Comparison of ENCODE assay signal across 8 mouse cellular contexts in genomic region chr15:100422899-100423860, GRCm38 (mm10). TPM values are rescaled to one million over a fixed set of nuclear protein-coding genes. Genes with fewer than 3 reads are reported as not detected.
DNase-seq lines count a peak whose midpoint lies in the region; ATAC-seq lines count a peak whose summit lies in the region.

No protein-coding gene starts in this region.

- H3K4me2 ChIP-seq in intestine, embryonic 14.5 days (ENCODE audit: low read length) = peak overlapping the region; percentile 98

- intact Hi-C loops in gastrocnemius, postnatal 14 days (cut with DNase I; ENCODE audit: low total_unique reads) = no loop called here
- intact Hi-C loops in left cerebral cortex, postnatal 14 days (cut with DNase I) = no loop called here

- H3K9ac ChIP-seq in intestine, embryonic 14.5 days (ENCODE audit: low read length) = peak overlapping the region; percentile 87

- peak; percentile 99 for ATAC-seq in intestine, embryonic 14.5 days (replicated peaks; ENCODE audit: low FRiP score, low TSS enrichment, low read depth)

- WGBS in intestine, embryonic 14.5 days = under 1% methylated on average over 65 of the region's 65 CpGs

- H3K36me3 ChIP-seq in intestine, embryonic 14.5 days (ENCODE audit: control insufficient read depth, insufficient read depth, low read length) = no peaks in the 10 kb centered on the region

- peak overlapping the region; percentile 54; the same call in 1 of the 2 replicates for H3K27ac ChIP-seq in intestine, embryonic 14.5 days (ENCODE audit: low read depth)

- DNase-seq in adipocyte (ENCODE audit: low spot score) = peak; percentile 97
- DNase-seq in embryo, embryonic 10 days (ENCODE audit: low spot score) = peak; percentile 93
- DNase-seq in gastrocnemius, postnatal 14 days = peak; percentile 98
- peak; percentile 97 for DNase-seq in intestine, embryonic 14.5 days (ENCODE audit: low spot score)
- peak; percentile 96 for DNase-seq in left cerebral cortex, postnatal 14 days (ENCODE audit: low spot score in 2 of 2)
- DNase-seq in mesoderm, embryonic 11.5 days (ENCODE audit: low read depth, low spot score) = peak; percentile 96
- peak; percentile 94 to 96 for DNase-seq in right cerebral cortex, postnatal 36 days (ENCODE audit: low spot score in 2 of 2)
- DNase-seq in yolk sac, embryonic 10.5 days (ENCODE audit: low spot score) = peak; percentile 96

- peaks cover 17% of the 10 kb centered on the region for H3K27me3 ChIP-seq in intestine, embryonic 14.5 days (replicated peaks; ENCODE audit: control insufficient read depth, insufficient read depth, low read length)

- H3K4me3 ChIP-seq in intestine, embryonic 14.5 days (ENCODE audit: low read depth, low read length) = peak overlapping the region; percentile 87

- peaks cover 17% of the 10 kb centered on the region; the same call in 1 of the 2 replicates for H3K4me1 ChIP-seq in intestine, embryonic 14.5 days (replicated peaks; ENCODE audit: control insufficient read depth, insufficient read depth, low read length)

- no peaks in the 10 kb centered on the region for H3K9me3 ChIP-seq in intestine, embryonic 14.5 days (ENCODE audit: control insufficient read depth, low read length)

RNA-seq across cellular contexts. Expression of gene Gm5475, which starts 1.2 kb away (rescaled TPM):
- total RNA-seq in gastrocnemius, postnatal 14 days (2021) = not detected
- polyA plus RNA-seq in intestine, embryonic 14.5 days (2014; fragmentation: Nextera tagmentation; extraction: Ambion mirVana) = not detected in 2 replicates
- under 1 TPM in 1 of 2 experiments, not detected in 1; 0.13 TPM for total RNA-seq in left cerebral cortex, postnatal 14 days (2021)

RNA-seq across cellular contexts. Expression of gene Slc11a2, which starts 1.7 kb away (rescaled TPM):
- total RNA-seq in gastrocnemius, postnatal 14 days (2021) = 10 to 100 TPM; 32.3 to 34.8 TPM
- polyA plus RNA-seq in intestine, embryonic 14.5 days (2014; fragmentation: Nextera tagmentation; extraction: Ambion mirVana) = 17.6 and 20.6 TPM in 2 replicates
- total RNA-seq in left cerebral cortex, postnatal 14 days (2021) = 10 to 100 TPM; 55.7 to 56.8 TPM

RNA-seq across cellular contexts. Expression of gene Letmd1, which starts 45.6 kb away (rescaled TPM):
- total RNA-seq in gastrocnemius, postnatal 14 days (2021) = 10 to 100 TPM in 1 of 2 experiments, 1 to 10 TPM in 1; 9.2 to 10.5 TPM
- 38.5 and 40.1 TPM in 2 replicates for polyA plus RNA-seq in intestine, embryonic 14.5 days (2014; fragmentation: Nextera tagmentation; extraction: Ambion mirVana)
- 10 to 100 TPM; 65.8 to 70.5 TPM for total RNA-seq in left cerebral cortex, postnatal 14 days (2021)

RNA-seq across cellular contexts. Expression of gene Higd1c, which starts 58.8 kb away (rescaled TPM):
- not detected for total RNA-seq in gastrocnemius, postnatal 14 days (2021)
- polyA plus RNA-seq in intestine, embryonic 14.5 days (2014; fragmentation: Nextera tagmentation; extraction: Ambion mirVana) = not detected in 2 replicates
- not detected for total RNA-seq in left cerebral cortex, postnatal 14 days (2021)

Comparison
In these comparisons a context has a peak if more than half of its experiments do, and no peak if none do; other contexts are left out.
1. Peak in every context shown above with its lines: DNase-seq, ATAC-seq, H3K4me3 ChIP-seq and H3K27ac ChIP-seq.
2. RNA of gene Letmd1, which starts 45.6 kb away (total RNA-seq): 65.8 to 70.5 TPM in left cerebral cortex, postnatal 14 days; 9.2 to 10.5 TPM in gastrocnemius, postnatal 14 days; every median in the first group is over 4 times any median in the second.